ENCODE assay signal across 22 mouse cellular contexts in genomic region chr4:32209995-32210394, GRCm38 (mm10). TPM values are rescaled to one million over a fixed set of nuclear protein-coding genes. Genes with fewer than 3 reads are reported as not detected.
DNase-seq lines count a peak whose midpoint lies in the region; ATAC-seq lines count a peak whose summit lies in the region.
"Had no signal": no experiment of that assay in that cellular context is flagged by ENCODE, and none has a peak within 500 bp of the region (broad histone marks: within the 10 kb centered on the region; RNA-seq: fewer than 3 reads in every experiment).

No protein-coding gene starts in this region.

- no peak overlapping the region for H3K4me2 ChIP-seq in forebrain, embryonic 15.5 days (replicated peaks)
- no peak overlapping the region for H3K4me2 ChIP-seq in forebrain, embryonic 11.5 days (ENCODE audit: low read depth, low read length, severe bottlenecking)
- H3K4me2 ChIP-seq in neural tube, embryonic 13.5 days: no peak overlapping the region
- no peak overlapping the region for H3K4me2 ChIP-seq in neural tube, embryonic 15.5 days
- H3K4me2 ChIP-seq: heart, embryonic 13.5 days; hindbrain, embryonic 12.5 days; intestine, embryonic 15.5 days had no signal

- ATAC-seq in forebrain, embryonic 15.5 days (replicated peaks): no peak
- no peak for ATAC-seq in forebrain, embryonic 11.5 days (replicated peaks; ENCODE audit: low FRiP score)
- ATAC-seq in neural tube, embryonic 13.5 days (ENCODE audit: low read depth): no peak
- no peak for ATAC-seq in neural tube, embryonic 15.5 days (ENCODE audit: low FRiP score)
- ATAC-seq: intestine, embryonic 15.5 days; Patski had no signal

- 94% methylated on average over 2 of the region's 2 CpGs for WGBS in forebrain, embryonic 15.5 days
- 90% methylated on average over 2 of the region's 2 CpGs for WGBS in forebrain, embryonic 11.5 days
- 75% methylated on average over 2 of the region's 2 CpGs for WGBS in heart, embryonic 10.5 days
- 93% methylated on average over 2 of the region's 2 CpGs for WGBS in neural tube, embryonic 13.5 days
- 90% methylated on average over 2 of the region's 2 CpGs for WGBS in neural tube, embryonic 15.5 days

- no peak overlapping the region for H3K4me3 ChIP-seq in forebrain, embryonic 15.5 days
- no peak overlapping the region for H3K4me3 ChIP-seq in forebrain, embryonic 11.5 days (ENCODE audit: low read depth, low read length)
- no peak overlapping the region for H3K4me3 ChIP-seq in heart, embryonic 10.5 days
- no peak overlapping the region for H3K4me3 ChIP-seq in neural tube, embryonic 13.5 days
- H3K4me3 ChIP-seq in neural tube, embryonic 15.5 days (replicated peaks): no peak overlapping the region
- H3K4me3 ChIP-seq: forebrain, embryonic 10.5 days; gastrocnemius, adult 2 months; heart, embryonic 13.5 days; hindbrain, embryonic 12.5 days; intestine, embryonic 15.5 days had no signal

- H3K36me3 ChIP-seq in forebrain, embryonic 15.5 days: no peaks in the 10 kb centered on the region
- no peaks in the 10 kb centered on the region for H3K36me3 ChIP-seq in forebrain, embryonic 11.5 days (ENCODE audit: control insufficient read depth, insufficient read depth, low read length)
- no peaks in the 10 kb centered on the region for H3K36me3 ChIP-seq in heart, embryonic 10.5 days
- H3K36me3 ChIP-seq in neural tube, embryonic 13.5 days: no peaks in the 10 kb centered on the region
- H3K36me3 ChIP-seq in neural tube, embryonic 15.5 days: no peaks in the 10 kb centered on the region
- H3K36me3 ChIP-seq: forebrain, embryonic 10.5 days; heart, embryonic 13.5 days; hindbrain, embryonic 12.5 days; intestine, embryonic 15.5 days had no signal

- H3K9ac ChIP-seq in forebrain, embryonic 15.5 days (replicated peaks): no peak overlapping the region
- H3K9ac ChIP-seq in forebrain, embryonic 11.5 days (ENCODE audit: low read length): no peak overlapping the region
- peak overlapping the region; percentile 22; the same call in 1 of the 2 replicates for H3K9ac ChIP-seq in neural tube, embryonic 13.5 days
- no peak overlapping the region for H3K9ac ChIP-seq in neural tube, embryonic 15.5 days (replicated peaks)
- H3K9ac ChIP-seq: hindbrain, embryonic 12.5 days; intestine, embryonic 15.5 days had no signal

- DNase-seq in forebrain, embryonic 11.5 days (ENCODE audit: low spot score): no peak
- DNase-seq in heart, adult 11 months: peak; percentile 58
- no peak for DNase-seq in heart, embryonic 10.5 days (ENCODE audit: low spot score)
- DNase-seq: adrenal gland, postnatal 10 days; adrenal gland, postnatal 36 days; cerebellum, adult 18-20 months; cerebellum, adult 9-10 months; cerebellum, postnatal 14 days; gastrocnemius, adult 2 months; gastrocnemius, postnatal 14 days; heart, adult 18-20 months; heart, postnatal 14 days; heart, postnatal 4 days; kidney, adult 11 months had no signal

- H3K4me1 ChIP-seq in forebrain, embryonic 15.5 days: peaks cover 14% of the 10 kb centered on the region
- peaks cover 4% of the 10 kb centered on the region; the same call in 1 of the 2 replicates for H3K4me1 ChIP-seq in forebrain, embryonic 11.5 days (replicated peaks; ENCODE audit: control insufficient read depth, insufficient read depth, low read length)
- H3K4me1 ChIP-seq in heart, embryonic 10.5 days: peaks cover 14% of the 10 kb centered on the region; the same call in 1 of the 2 replicates
- H3K4me1 ChIP-seq in neural tube, embryonic 13.5 days (replicated peaks): peaks cover 16% of the 10 kb centered on the region
- H3K4me1 ChIP-seq in neural tube, embryonic 15.5 days: peaks cover 16% of the 10 kb centered on the region
- H3K4me1 ChIP-seq: hindbrain, embryonic 12.5 days had no signal

- no peaks in the 10 kb centered on the region for H3K27me3 ChIP-seq in forebrain, embryonic 15.5 days
- no peaks in the 10 kb centered on the region for H3K27me3 ChIP-seq in forebrain, embryonic 11.5 days (ENCODE audit: control insufficient read depth, insufficient read depth, low read length)
- no peaks in the 10 kb centered on the region for H3K27me3 ChIP-seq in heart, embryonic 10.5 days (ENCODE audit: insufficient read depth, poor library complexity, severe bottlenecking)
- no peaks in the 10 kb centered on the region for H3K27me3 ChIP-seq in neural tube, embryonic 13.5 days
- H3K27me3 ChIP-seq in neural tube, embryonic 15.5 days (replicated peaks): no peaks in the 10 kb centered on the region
- H3K27me3 ChIP-seq: heart, embryonic 13.5 days; hindbrain, embryonic 12.5 days; intestine, embryonic 15.5 days; Patski had no signal

- H3K9me3 ChIP-seq in forebrain, embryonic 15.5 days: no peaks in the 10 kb centered on the region
- no peaks in the 10 kb centered on the region for H3K9me3 ChIP-seq in forebrain, embryonic 11.5 days (ENCODE audit: control insufficient read depth, low read length)
- H3K9me3 ChIP-seq in heart, embryonic 10.5 days: no peaks in the 10 kb centered on the region
- no peaks in the 10 kb centered on the region for H3K9me3 ChIP-seq in neural tube, embryonic 13.5 days
- H3K9me3 ChIP-seq in neural tube, embryonic 15.5 days (replicated peaks): no peaks in the 10 kb centered on the region
- H3K9me3 ChIP-seq: forebrain, embryonic 10.5 days; heart, embryonic 13.5 days; hindbrain, embryonic 12.5 days; intestine, embryonic 15.5 days had no signal

- H3K27ac ChIP-seq in forebrain, embryonic 15.5 days (replicated peaks): peak overlapping the region; percentile 79
- no peak overlapping the region for H3K27ac ChIP-seq in forebrain, embryonic 11.5 days (ENCODE audit: low read depth, low read length)
- no peak overlapping the region for H3K27ac ChIP-seq in heart, embryonic 10.5 days
- peak overlapping the region; percentile 69 for H3K27ac ChIP-seq in neural tube, embryonic 13.5 days (replicated peaks)
- no peak overlapping the region for H3K27ac ChIP-seq in neural tube, embryonic 15.5 days (replicated peaks)
- H3K27ac ChIP-seq: forebrain, embryonic 10.5 days; gastrocnemius, adult 2 months; heart, embryonic 13.5 days; hindbrain, embryonic 12.5 days; intestine, embryonic 15.5 days had no signal

RNA-seq across cellular contexts. Expression of gene Bach2, which starts 28.6 kb away (rescaled TPM):
- 33.8 and 34.9 TPM in 2 replicates for polyA plus RNA-seq in forebrain, embryonic 15.5 days (2015; fragmentation: Nextera tagmentation; extraction: Ambion mirVana)
- polyA plus RNA-seq in forebrain, embryonic 11.5 days (2014; fragmentation: Nextera tagmentation; extraction: Ambion mirVana): 16.2 and 17.3 TPM in 2 replicates
- polyA plus RNA-seq in heart, embryonic 10.5 days (2016; fragmentation: Nextera tagmentation; extraction: Ambion mirVana): 7.7 and 8.8 TPM in 2 replicates
- 31.5 and 37.7 TPM in 2 replicates for polyA plus RNA-seq in neural tube, embryonic 13.5 days (2015; fragmentation: Nextera tagmentation; extraction: Ambion mirVana)
- 19.0 and 24.3 TPM in 2 replicates for polyA plus RNA-seq in neural tube, embryonic 15.5 days (2015; fragmentation: Nextera tagmentation; extraction: Ambion mirVana)

Comparison
In these comparisons a context has a peak if more than half of its experiments do, and no peak if none do; other contexts are left out.
1. H3K27ac ChIP-seq: peak in forebrain, embryonic 15.5 days (single experiment) and neural tube, embryonic 13.5 days (single experiment); none in forebrain, embryonic 11.5 days (single experiment), heart, embryonic 10.5 days (single experiment) and neural tube, embryonic 15.5 days (single experiment).